Mouse (Mus musculus) heart, postnatal 0 days (tissue): Measurements from ENCODE around the gene Folh1. TPM values are rescaled to one million over a fixed set of nuclear protein-coding genes. Genes with fewer than 3 reads are reported as not detected.
"Not testable (repeated sequence)": the region's sequence is repeated elsewhere in the genome, so short reads cannot be mapped to it uniquely, and the experiment has no call there.

ENCODE experiments used
- ATAC-seq: fragments of 200-750 bp; cut with Nextera tagmentation; 2 replicates; pipeline ENCODE4 v1.8.0; 2017; ENCODE audit warnings: low read depth, moderate number of reproducible peaks, moderate library complexity; ENCODE audit not compliant: insufficient read depth
- DNase-seq: peaks from one replicate; pipeline ENCODE4 v3.0.0-alpha.2; 2016; ENCODE audit warnings: low spot score
- H3K27ac ChIP-seq: fragments of 300-500 bp; sonication (generic); 2 replicates; pipeline ENCODE4 v1.5.1; 2014; ENCODE audit warnings: low read depth, mild to moderate bottlenecking
- H3K27me3 ChIP-seq: fragments of 300-500 bp; sonication (generic); 2 replicates; pipeline ENCODE4 v1.6.1; 2014; ENCODE audit warnings: low read length, mixed read lengths; ENCODE audit not compliant: control insufficient read depth, insufficient read depth
- H3K36me3 ChIP-seq: fragments of 300-500 bp; sonication (generic); replicated peaks from 2 replicates; pipeline ENCODE4 v1.6.1; 2014; ENCODE audit warnings: low read length, mixed read lengths; ENCODE audit not compliant: control insufficient read depth, insufficient read depth
- H3K4me1 ChIP-seq: fragments of 300-500 bp; sonication (generic); 2 replicates; pipeline ENCODE4 v1.6.1; 2014; ENCODE audit warnings: antibody characterized with exemption; ENCODE audit not compliant: control insufficient read depth, insufficient read depth
- H3K4me2 ChIP-seq: fragments of 300-500 bp; sonication (generic); 2 replicates; pipeline ENCODE4 v1.6.1; 2014; ENCODE audit warnings: low read depth, mild to moderate bottlenecking, low read length, moderate library complexity
- H3K4me3 ChIP-seq: fragments of 300-500 bp; sonication (generic); 2 replicates; pipeline ENCODE4 v1.5.1; 2014; ENCODE audit warnings: low read depth, low read length
- H3K9ac ChIP-seq: fragments of 300-500 bp; sonication (generic); replicated peaks from 2 replicates; pipeline ENCODE4 v1.6.1; 2014; ENCODE audit warnings: low read depth, low read length, mixed read lengths
- H3K9me3 ChIP-seq: fragments of 300-500 bp; sonication (generic); replicated peaks from 2 replicates; pipeline ENCODE4 v1.6.1; 2016; ENCODE audit warnings: low read length; ENCODE audit not compliant: control insufficient read depth
- CTCF ChIP-seq: IDR thresholded peaks from 2 replicates; pipeline ENCODE4 v1.5.1; 2016; ENCODE audit warnings: antibody characterized with exemption, control low read depth, low read depth
- EP300 ChIP-seq: IDR thresholded peaks from 2 replicates; pipeline ENCODE4 v1.6.1; 2016; ENCODE audit warnings: antibody characterized with exemption, low read depth
- WGBS: fragments of 180-500 bp; shearing (Covaris S2); extraction: QIAGEN DNeasy Blood & Tissue Kit; methylation state at CpG from one replicate; pipeline ENCODE4 v1.1.7; 2014; 5-methylcytosine and 5-hydroxymethylcytosine counted together
- polyA plus RNA-seq: library from polyadenylated mRNA; unstranded; fragments of >200 nt; fragmentation: Nextera tagmentation; extraction: Ambion mirVana; gene quantifications from 2 replicates; pipeline ENCODE4 v1.2.1, GENCODE M21; 2015
- total RNA-seq: library from RNA; depleted of rRNA; stranded (reverse); fragments of >200 nt; gene quantifications from 2 replicates; pipeline ENCODE4 v1.2.3, GENCODE M21; 2014; ENCODE audit warnings: low replicate concordance; rRNA removed

The Folh1 gene
- total RNA-seq, result 0.04 TPM in 1 of 2 replicates, not detected in the other
- polyA plus RNA-seq, result 0.33 and 0.37 TPM in 2 replicates

GRCm38 (mm10) chr7:86775617-86776325 lies at the start of gene Folh1:
Folh1 (minus strand) TSS chr7:86775943.
- TF ChIP-seq EP300, result no peak
- TF ChIP-seq CTCF, result no peak
- Histone ChIP-seq H3K4me3 (peak within 1 kb of the TSS; percentile 25), H3K36me3 (no peaks in the 10 kb centered on the region), H3K27me3 (no peaks in the 10 kb centered on the region), H3K9ac (no peak within 1 kb of the TSS), H3K9me3 (no peaks in the 10 kb centered on the region), H3K27ac (no peak within 1 kb of the TSS), H3K4me1 (no peaks in the 10 kb centered on the region), H3K4me2 (peak within 1 kb of the TSS; percentile 46)
- WGBS, result 6% methylated on average over 11 of the region's 11 CpGs
- ATAC-seq (no peak), DNase-seq (no peak)

GRCm38 (mm10) chr7:86816466-86816865 lies 40.7 kb upstream of the Folh1 start:
- Histone ChIP-seq H3K4me2 (no peak overlapping the region), H3K27ac (no peak overlapping the region), H3K9me3 (no peaks in the 10 kb centered on the region), H3K4me3 (no peak overlapping the region), H3K36me3 (no peaks in the 10 kb centered on the region), H3K9ac (no peak overlapping the region), H3K27me3 (no peaks in the 10 kb centered on the region), H3K4me1 (no peaks in the 10 kb centered on the region)
- DNase-seq (no peak), ATAC-seq (no peak)
- TF ChIP-seq EP300, result no peak
- no peak for TF ChIP-seq CTCF
- 54% methylated on average over 1 of the region's 1 CpGs for WGBS

- not testable (repeated sequence) for H3K27ac ChIP-seq, ATAC-seq, H3K4me2 ChIP-seq, H3K36me3 ChIP-seq, H3K9ac ChIP-seq, H3K27me3 ChIP-seq, H3K9me3 ChIP-seq, DNase-seq, H3K4me3 ChIP-seq, H3K4me1 ChIP-seq
- 78% methylated on average over 6 of the region's 6 CpGs for WGBS
Observed at GRCm38 (mm10) chr7:86815716-86816115, 40.0 kb upstream of the Folh1 start.

GRCm38 (mm10) chr7:86815241-86815640 lies 39.5 kb upstream of the Folh1 start:
- not testable (repeated sequence) for H3K4me2 ChIP-seq, DNase-seq, ATAC-seq, H3K4me1 ChIP-seq, H3K36me3 ChIP-seq, H3K27ac ChIP-seq, H3K9me3 ChIP-seq, H3K4me3 ChIP-seq, H3K27me3 ChIP-seq, H3K9ac ChIP-seq
- WGBS, result 67% methylated on average over 4 of the region's 5 CpGs

GRCm38 (mm10) chr7:86794727-86795126 lies 19.0 kb upstream of the Folh1 start, which contains the start of gene Vmn2r77:
Vmn2r77 (plus strand) TSS chr7:86795027.
- H3K27me3 ChIP-seq, result no peaks in the 10 kb centered on the region
- DNase-seq, result no peak
- TF ChIP-seq CTCF (no peak), EP300 (no peak)
- no peaks in the 10 kb centered on the region for H3K9me3 ChIP-seq
- no peak within 1 kb of the TSS for H3K4me3 ChIP-seq
- H3K9ac ChIP-seq, result no peak within 1 kb of the TSS
- no peaks in the 10 kb centered on the region for H3K4me1 ChIP-seq
- no peak within 1 kb of the TSS for H3K27ac ChIP-seq
- H3K4me2 ChIP-seq, result no peak within 1 kb of the TSS
- ATAC-seq, result no peak
- H3K36me3 ChIP-seq, result no peaks in the 10 kb centered on the region

GRCm38 (mm10) chr7:86771621-86772020 lies 4.1 kb downstream of the Folh1 start:
- Histone ChIP-seq H3K4me1 (no peaks in the 10 kb centered on the region), H3K9me3 (no peaks in the 10 kb centered on the region), H3K4me3 (no peak overlapping the region), H3K27ac (no peak overlapping the region), H3K9ac (no peak overlapping the region), H3K27me3 (no peaks in the 10 kb centered on the region), H3K4me2 (no peak overlapping the region), H3K36me3 (no peaks in the 10 kb centered on the region)
- no peak for DNase-seq
- ATAC-seq, result no peak
- TF ChIP-seq EP300 (no peak), CTCF (no peak)
- WGBS, result 71% methylated on average over 3 of the region's 3 CpGs
